Mouse (Mus musculus): ENCODE measurements at regions not wholly inside any gene's neighbourhood (a gene's known extent, or its start where the extent isn't known, plus 50 kb on each side); places are given as distances from the start of the nearest gene placed in this dataset.

GRCm38 (mm10) chr1:88839407-88839976 is 137.5 kb upstream of the Arl4c start:
- ATAC-seq (ENCODE audit: insufficient read depth) (no peak), DNase-seq (no peak)
- no peak overlapping the region for H3K9ac ChIP-seq
- no peak for TF ChIP-seq CTCF (IDR thresholded peaks at IDR 0.05; ENCODE audit: low read depth)
- H3K27me3 ChIP-seq (ENCODE audit: insufficient read depth, low read length) = no peaks in the 10 kb centered on the region
- H3K4me2 ChIP-seq = no peak overlapping the region
- H3K4me1 ChIP-seq (ENCODE audit: insufficient read depth) = no peaks in the 10 kb centered on the region
- no peaks in the 10 kb centered on the region for H3K36me3 ChIP-seq (ENCODE audit: insufficient read depth)
- no peaks in the 10 kb centered on the region for H3K9me3 ChIP-seq (ENCODE audit: low read depth, low read length)
- H3K27ac ChIP-seq (ENCODE audit: low read depth) = no peak overlapping the region
- H3K4me3 ChIP-seq (ENCODE audit: low read depth, low read length) = no peak overlapping the region
- 32% methylated on average over 3 of the region's 3 CpGs for WGBS

DNA sequence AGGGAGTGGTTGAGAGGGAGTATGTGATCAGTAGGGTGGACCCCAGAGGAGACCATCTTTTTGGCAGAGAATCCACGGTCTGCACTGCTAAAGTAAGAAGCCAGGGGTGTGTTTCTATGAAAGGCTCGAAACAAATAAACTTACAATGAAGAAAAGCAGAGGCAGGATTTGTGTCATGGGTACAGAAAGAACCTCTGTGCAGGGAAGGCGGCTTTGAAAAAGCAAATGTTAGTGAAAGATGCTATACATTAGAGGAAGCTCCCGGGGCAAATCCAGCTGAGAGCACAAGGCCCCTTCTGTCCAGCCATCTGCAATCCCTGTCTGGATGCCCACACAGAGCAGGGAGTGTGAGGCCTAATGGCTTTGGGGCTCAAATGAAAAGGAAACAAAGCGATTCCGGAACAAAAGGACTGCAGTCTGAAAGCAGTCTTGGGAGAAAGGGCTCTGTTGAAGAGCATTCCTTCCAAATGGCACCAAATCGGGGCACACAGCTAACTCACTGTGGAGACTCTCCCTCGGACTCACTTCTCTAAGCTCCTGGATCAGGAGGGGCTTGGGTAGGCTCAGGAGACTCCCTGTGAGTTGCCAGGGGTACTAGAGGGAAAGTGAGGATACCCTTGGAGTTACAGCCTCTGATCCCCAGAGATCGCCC is 138.1 kb upstream of the Arl4c start:
- Histone ChIP-seq H3K4me1 (ENCODE audit: insufficient read depth) (no peaks in the 10 kb centered on the region), H3K27me3 (ENCODE audit: insufficient read depth, low read length) (no peaks in the 10 kb centered on the region), H3K9ac (no peak overlapping the region), H3K36me3 (ENCODE audit: insufficient read depth) (no peaks in the 10 kb centered on the region), H3K4me3 (ENCODE audit: low read depth, low read length) (no peak overlapping the region), H3K27ac (ENCODE audit: low read depth) (no peak overlapping the region), H3K4me2 (no peak overlapping the region), H3K9me3 (ENCODE audit: low read depth, low read length) (no peaks in the 10 kb centered on the region)
- ATAC-seq (ENCODE audit: insufficient read depth) (no peak), DNase-seq (no peak)
- WGBS = 57% methylated on average over 9 of the region's 9 CpGs
- TF ChIP-seq CTCF (IDR thresholded peaks at IDR 0.05; ENCODE audit: low read depth) = no peak

DNA sequence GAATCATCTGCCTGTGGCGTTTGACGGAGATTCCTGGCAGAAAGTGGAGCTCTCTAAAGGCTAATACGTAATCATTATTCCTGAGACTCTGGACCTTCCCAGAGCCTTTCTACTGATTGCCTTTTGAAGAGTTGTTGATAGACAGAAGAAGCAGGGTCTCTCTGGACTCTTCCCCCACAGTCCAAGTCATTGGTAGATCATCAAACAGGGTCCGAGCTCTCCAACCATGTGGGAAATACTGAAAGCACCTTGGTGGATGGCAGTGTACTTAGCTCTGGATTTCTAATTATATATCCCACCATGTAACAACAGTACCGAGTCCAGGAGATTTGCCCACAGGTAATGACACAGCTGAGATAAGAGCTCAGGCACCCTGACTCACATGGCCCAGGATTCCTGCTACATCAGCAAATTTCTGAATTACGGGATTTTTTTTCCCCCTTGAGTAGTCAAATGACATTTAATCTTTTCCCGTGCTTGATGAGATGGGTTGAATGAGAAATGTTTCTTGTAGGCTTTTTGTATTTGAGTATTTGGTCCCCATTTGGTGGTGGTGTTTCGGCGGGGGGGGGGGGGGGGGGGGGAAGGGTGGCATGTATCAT is 139.1 kb upstream of the Arl4c start:
- TF ChIP-seq CTCF (IDR thresholded peaks at IDR 0.05; ENCODE audit: low read depth) = no peak
- no peak for ATAC-seq (ENCODE audit: insufficient read depth)
- H3K36me3 ChIP-seq (ENCODE audit: insufficient read depth) = no peaks in the 10 kb centered on the region
- H3K4me1 ChIP-seq (ENCODE audit: insufficient read depth) = no peaks in the 10 kb centered on the region
- WGBS = 79% methylated on average over 9 of the region's 9 CpGs
- no peak for DNase-seq
- no peaks in the 10 kb centered on the region for H3K27me3 ChIP-seq (ENCODE audit: insufficient read depth, low read length)
- no peak overlapping the region for H3K9ac ChIP-seq
- no peak overlapping the region for H3K4me2 ChIP-seq
- no peak overlapping the region for H3K4me3 ChIP-seq (ENCODE audit: low read depth, low read length)
- no peak overlapping the region for H3K27ac ChIP-seq (ENCODE audit: low read depth)
- H3K9me3 ChIP-seq (ENCODE audit: low read depth, low read length) = no peaks in the 10 kb centered on the region

- TF ChIP-seq CTCF (IDR thresholded peaks at IDR 0.05; ENCODE audit: low read depth) = no peak
- H3K27me3 ChIP-seq (ENCODE audit: insufficient read depth, low read length) = no peaks in the 10 kb centered on the region
- H3K4me3 ChIP-seq (ENCODE audit: low read depth, low read length) = no peak overlapping the region
- no peak overlapping the region for H3K4me2 ChIP-seq
- no peak overlapping the region for H3K27ac ChIP-seq (ENCODE audit: low read depth)
- no peaks in the 10 kb centered on the region for H3K36me3 ChIP-seq (ENCODE audit: insufficient read depth)
- H3K9me3 ChIP-seq (ENCODE audit: low read depth, low read length) = no peaks in the 10 kb centered on the region
- H3K9ac ChIP-seq = no peak overlapping the region
- DNase-seq = no peak
- H3K4me1 ChIP-seq (ENCODE audit: insufficient read depth) = no peaks in the 10 kb centered on the region
- 56% methylated on average over 16 of the region's 16 CpGs for WGBS
- no peak for ATAC-seq (ENCODE audit: insufficient read depth)
These were observed 145.5 kb upstream of the Arl4c start for GRCm38 (mm10) chr1:88847333-88848091.

DNA sequence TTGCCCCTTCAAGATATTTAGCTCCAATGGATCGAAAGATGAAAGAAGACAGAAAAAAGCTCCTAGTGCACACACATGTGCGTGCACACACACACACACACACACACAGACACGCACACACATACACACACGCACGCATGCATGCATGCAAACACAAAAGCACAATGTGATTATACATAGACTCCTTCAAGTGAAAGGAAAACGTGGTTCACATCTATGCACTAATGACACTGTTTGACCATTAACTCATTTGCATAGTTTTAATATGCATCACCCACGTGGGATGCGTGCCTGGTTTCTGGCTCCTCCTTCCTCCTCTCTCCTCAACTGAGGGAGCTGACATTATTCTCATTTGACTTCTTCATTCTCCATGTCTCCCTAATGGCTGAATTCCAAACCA is 146.2 kb upstream of the Arl4c start:
- no peak for DNase-seq
- H3K4me1 ChIP-seq (ENCODE audit: insufficient read depth) = no peaks in the 10 kb centered on the region
- no peaks in the 10 kb centered on the region for H3K9me3 ChIP-seq (ENCODE audit: low read depth, low read length)
- H3K9ac ChIP-seq = no peak overlapping the region
- no peaks in the 10 kb centered on the region for H3K27me3 ChIP-seq (ENCODE audit: insufficient read depth, low read length)
- no peak overlapping the region for H3K4me2 ChIP-seq
- TF ChIP-seq CTCF (IDR thresholded peaks at IDR 0.05; ENCODE audit: low read depth) = no peak
- H3K4me3 ChIP-seq (ENCODE audit: low read depth, low read length) = no peak overlapping the region
- no peaks in the 10 kb centered on the region for H3K36me3 ChIP-seq (ENCODE audit: insufficient read depth)
- no peak overlapping the region for H3K27ac ChIP-seq (ENCODE audit: low read depth)
- WGBS = 79% methylated on average over 8 of the region's 8 CpGs
- ATAC-seq (ENCODE audit: insufficient read depth) = no peak

- no peak for TF ChIP-seq CTCF (IDR thresholded peaks at IDR 0.05; ENCODE audit: low read depth)
- no peaks in the 10 kb centered on the region for H3K4me1 ChIP-seq (ENCODE audit: insufficient read depth)
- H3K9ac ChIP-seq = no peak overlapping the region
- 81% methylated on average over 5 of the region's 5 CpGs for WGBS
- no peak overlapping the region for H3K4me3 ChIP-seq (ENCODE audit: low read depth, low read length)
- H3K9me3 ChIP-seq (ENCODE audit: low read depth, low read length) = no peaks in the 10 kb centered on the region
- H3K4me2 ChIP-seq = no peak overlapping the region
- DNase-seq (no peak), ATAC-seq (ENCODE audit: insufficient read depth) (no peak)
- H3K27ac ChIP-seq (ENCODE audit: low read depth) = no peak overlapping the region
- no peaks in the 10 kb centered on the region for H3K27me3 ChIP-seq (ENCODE audit: insufficient read depth, low read length)
- no peaks in the 10 kb centered on the region for H3K36me3 ChIP-seq (ENCODE audit: insufficient read depth)
These were observed 147.4 kb upstream of the Arl4c start for GRCm38 (mm10) chr1:88849421-88849820.

DNA sequence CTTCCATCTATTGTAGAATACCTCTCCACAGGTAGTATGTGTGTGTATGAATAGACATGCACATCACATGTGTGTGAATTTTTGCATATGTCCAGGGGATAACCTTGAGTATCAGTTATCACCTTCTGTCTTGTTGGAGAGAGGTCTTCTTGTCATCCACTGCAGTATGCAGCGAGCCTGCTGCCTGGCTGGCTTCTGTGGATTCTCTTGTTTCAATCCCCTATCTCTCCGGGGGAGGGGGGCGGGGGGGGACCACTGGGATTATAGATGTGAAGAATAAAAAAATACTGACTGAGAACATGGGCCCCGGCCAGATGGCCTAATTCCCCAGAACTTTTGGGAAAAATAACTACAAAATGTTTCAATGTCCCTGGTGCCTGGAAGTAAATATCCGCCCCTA is 149.9 kb upstream of the Arl4c start:
- DNase-seq (no peak), ATAC-seq (ENCODE audit: insufficient read depth) (no peak)
- Histone ChIP-seq H3K9me3 (ENCODE audit: low read depth, low read length) (no peaks in the 10 kb centered on the region), H3K36me3 (ENCODE audit: insufficient read depth) (no peaks in the 10 kb centered on the region), H3K4me2 (no peak overlapping the region), H3K4me1 (ENCODE audit: insufficient read depth) (no peaks in the 10 kb centered on the region), H3K27ac (ENCODE audit: low read depth) (no peak overlapping the region), H3K9ac (no peak overlapping the region), H3K4me3 (ENCODE audit: low read depth, low read length) (no peak overlapping the region), H3K27me3 (ENCODE audit: insufficient read depth, low read length) (no peaks in the 10 kb centered on the region)
- TF ChIP-seq CTCF (IDR thresholded peaks at IDR 0.05; ENCODE audit: low read depth) = no peak
- WGBS = 71% methylated on average over 5 of the region's 5 CpGs
